Mouse (Mus musculus) layer of hippocampus, adult 11-12 months (tissue): ENCODE measurements around the gene Pdzd4.

ENCODE experiments used
- DNase-seq: peaks from one replicate; pipeline ENCODE4 v3.0.0; 2022; ENCODE audit warnings: low spot score

Pdzd4 gene

GRCm38 (mm10) chrX:73785666-73786065 lies 39.1 kb downstream of the Pdzd4 start:
- no peak for DNase-seq

DNA sequence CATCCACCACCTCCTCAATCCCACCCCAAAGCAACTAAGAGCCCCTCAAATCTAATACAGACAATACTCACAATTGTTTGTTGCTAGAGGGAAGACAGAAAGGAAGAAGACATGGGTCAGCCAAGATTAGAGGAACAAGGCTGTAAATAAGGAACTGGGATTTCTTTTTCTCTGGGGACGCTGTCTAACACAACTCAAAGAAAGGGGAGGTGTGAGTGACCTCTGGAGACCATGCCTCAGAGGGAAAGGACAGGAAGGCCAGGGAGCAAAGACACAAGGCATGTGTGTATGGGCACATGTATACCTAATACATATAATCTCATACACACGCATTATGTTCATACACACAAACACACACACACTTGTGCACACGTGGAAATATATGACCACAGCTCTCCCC lies 42.5 kb downstream of the Pdzd4 start:
- no peak for DNase-seq

DNA sequence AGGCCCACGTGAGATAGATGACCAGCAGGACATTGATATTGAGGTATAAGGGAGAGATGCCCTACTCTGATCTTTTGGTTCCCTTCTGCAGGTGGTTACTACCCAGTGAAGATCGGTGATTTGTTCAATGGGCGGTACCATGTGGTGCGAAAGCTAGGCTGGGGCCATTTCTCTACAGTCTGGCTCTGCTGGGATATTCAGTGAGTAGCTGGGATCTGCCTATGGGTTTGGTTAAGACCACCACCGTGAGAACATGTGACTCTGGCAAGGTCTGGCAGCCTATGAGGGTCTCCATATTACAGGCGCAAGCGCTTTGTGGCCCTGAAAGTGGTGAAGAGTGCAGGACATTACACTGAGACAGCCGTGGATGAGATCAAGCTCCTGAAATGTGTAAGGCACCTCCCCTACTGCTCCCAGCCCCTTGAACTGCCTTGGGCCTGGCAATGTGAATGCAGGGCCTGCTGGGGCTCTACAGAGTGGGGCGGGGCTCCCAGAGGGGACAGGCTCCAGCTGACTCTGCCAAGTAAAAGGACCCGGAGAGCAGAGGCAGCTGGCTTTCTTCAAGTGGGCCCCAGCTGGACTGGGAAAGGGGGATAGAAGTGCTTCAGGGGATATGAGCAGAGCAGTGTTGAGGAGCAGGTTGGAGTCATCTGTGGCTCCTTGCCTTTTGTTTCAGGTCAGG lies 49.8 kb downstream of the Pdzd4 start:
- DNase-seq, result no peak

- DNase-seq, result peak; percentile 21
Measured at GRCm38 (mm10) chrX:73774168-73774760, 50.5 kb downstream of the Pdzd4 start, which contains the start of gene Srpk3. Srpk3 (plus strand) TSS chrX:73774405.

- DNase-seq, result no peak
Measured at GRCm38 (mm10) chrX:73767267-73767666, 57.5 kb downstream of the Pdzd4 start.

DNA sequence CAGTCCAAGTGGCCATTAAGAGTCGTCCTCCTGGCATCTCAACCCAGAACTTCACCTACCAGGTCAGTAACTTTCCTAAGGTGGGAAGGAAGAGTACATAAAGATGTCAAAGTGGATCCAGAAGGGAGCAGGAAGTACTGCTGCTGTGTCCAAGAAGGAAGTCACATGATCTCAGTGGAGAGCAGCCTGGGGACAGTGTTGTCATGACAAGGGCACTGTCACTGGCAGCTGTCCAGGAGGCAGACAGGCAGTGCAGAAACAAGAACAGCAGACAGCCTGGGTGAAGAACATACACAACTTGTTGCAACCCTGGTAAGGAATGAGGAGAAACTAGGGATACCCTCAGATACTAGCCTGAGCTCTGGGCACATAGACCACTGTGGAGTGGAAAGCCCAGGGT lies 59.5 kb downstream of the Pdzd4 start:
- peak; percentile 41 for DNase-seq

- DNase-seq, result peak; percentile 46
Measured at GRCm38 (mm10) chrX:73758611-73759290, 66.0 kb downstream of the Pdzd4 start.

DNA sequence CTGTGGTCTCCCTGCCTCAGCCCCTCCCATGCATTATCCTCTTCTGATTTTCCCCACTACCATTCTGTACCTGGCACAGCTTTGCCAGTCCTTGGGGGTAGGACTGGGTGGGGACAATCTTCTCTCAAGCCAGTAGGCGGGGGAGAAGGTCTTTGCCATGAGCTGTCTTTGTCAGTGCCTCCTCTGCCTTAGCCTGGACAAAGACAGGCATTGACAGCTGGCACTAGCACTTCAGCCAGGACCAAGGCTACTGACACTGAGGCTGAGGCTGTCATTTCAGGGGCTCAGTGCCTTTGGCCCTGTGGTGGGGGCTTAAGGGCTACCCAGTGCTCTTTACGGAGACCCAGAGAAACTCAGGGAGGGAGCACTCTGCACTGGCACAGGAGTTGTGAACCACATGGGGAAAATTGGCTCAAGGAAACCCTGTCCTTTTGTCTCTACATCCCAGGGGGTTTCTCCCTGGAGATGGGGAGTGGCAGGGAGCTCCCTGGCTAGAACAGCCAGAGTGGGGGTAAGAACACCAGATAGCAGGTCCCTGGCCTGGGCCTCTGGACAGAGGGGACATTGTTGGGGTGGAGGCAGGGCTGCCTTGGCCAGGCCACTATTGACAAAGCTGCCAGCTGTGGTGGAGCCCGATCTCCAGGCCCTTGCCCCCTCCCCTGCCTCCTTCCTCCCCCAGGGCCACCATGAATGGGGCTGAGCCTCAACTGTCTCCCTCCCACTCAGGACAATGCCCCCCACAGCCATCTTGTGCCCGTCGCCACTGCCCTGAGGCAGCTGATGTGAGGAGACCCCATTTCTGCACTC lies 68.2 kb downstream of the Pdzd4 start, which contains the start of gene Plxnb3:
Gene Plxnb3, plus strand, starts transcription at position 757 of the 807 bp plus-strand sequence.
- DNase-seq, result peak; percentile 41

DNA sequence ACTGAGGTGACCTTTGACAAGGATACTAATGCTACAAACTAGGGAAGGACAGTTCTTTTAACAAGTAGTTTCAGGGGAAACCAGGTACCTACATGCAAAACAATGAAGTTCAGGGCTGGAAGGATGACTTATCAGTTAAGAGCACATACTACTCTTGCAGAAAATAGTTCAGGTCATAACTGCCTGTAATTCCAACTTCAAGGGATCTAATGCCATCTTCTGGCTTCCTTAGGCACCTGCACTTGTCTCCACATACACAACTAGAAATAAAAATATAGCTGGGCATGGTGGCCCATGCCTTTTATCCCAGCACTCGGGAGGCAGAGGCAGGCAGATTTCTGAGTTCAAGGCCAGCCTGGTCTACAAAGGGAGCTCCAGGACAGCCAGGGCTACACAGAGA lies 75.8 kb downstream of the Pdzd4 start:
- no peak for DNase-seq

- DNase-seq, result no peak
Measured at GRCm38 (mm10) chrX:73744774-73745481, 79.8 kb downstream of the Pdzd4 start.
